Mouse (Mus musculus): ENCODE data around the gene Ces2g. TPM values are rescaled to one million over a fixed set of nuclear protein-coding genes. Genes with fewer than 3 reads are reported as not detected.

Ces2g gene
- polyA plus RNA-seq (2012; rRNA removed), result 13.9 and 23.2 TPM in 2 replicates

DNA sequence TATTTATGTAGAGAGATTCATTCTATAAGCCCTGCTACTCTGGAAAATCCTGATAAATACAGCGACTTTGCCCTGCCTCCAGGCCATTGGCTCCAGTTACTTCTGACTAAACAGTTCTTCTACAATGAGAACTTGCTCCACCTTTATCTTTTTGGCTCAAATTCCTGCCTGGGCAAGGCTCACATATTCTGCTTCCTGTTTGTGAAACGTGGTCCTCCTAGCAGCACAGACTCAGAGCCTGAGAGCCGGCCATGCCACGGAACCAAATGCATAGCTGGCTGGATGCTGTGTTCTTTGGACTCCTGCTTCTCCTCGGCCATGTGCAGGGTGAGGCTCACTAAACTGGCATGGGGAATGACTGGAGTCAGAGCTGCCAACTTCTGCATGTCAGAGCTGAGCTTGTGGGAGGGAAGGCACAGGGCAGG is at the start of gene Ces2g:
Gene Ces2g (plus strand): TSS at position 182 of the 425 bp plus-strand sequence.
- no peaks in the 10 kb centered on the region for H3K4me1 ChIP-seq (ENCODE audit: control insufficient read depth, insufficient read depth, low read length)
- TF ChIP-seq POLR2A (IDR thresholded peaks at IDR 0.05; ENCODE audit: borderline replicate concordance, extremely low read depth, low read depth, low read length), result no peak
- TF ChIP-seq CTCF (IDR thresholded peaks at IDR 0.05; ENCODE audit: insufficient read depth, low read length), result no peak
- 27% methylated on average over 5 of the region's 5 CpGs for WGBS
- peak; percentile 19 for DNase-seq
- peak within 1 kb of the TSS; percentile 10 for H3K4me3 ChIP-seq (replicated peaks; ENCODE audit: extremely low read depth, low read depth, low read length)

- H3K4me1 ChIP-seq (ENCODE audit: control insufficient read depth, insufficient read depth, low read length), result peaks cover 5% of the 10 kb centered on the region; the same call in 1 of the 2 replicates
- DNase-seq, result no peak
- 37% methylated on average over 5 of the region's 5 CpGs for WGBS
- no peak within 1 kb of the TSS for H3K4me3 ChIP-seq (replicated peaks; ENCODE audit: extremely low read depth, low read depth, low read length)
- TF ChIP-seq CTCF (IDR thresholded peaks at IDR 0.05; ENCODE audit: insufficient read depth, low read length), result no peak
- TF ChIP-seq POLR2A (IDR thresholded peaks at IDR 0.05; ENCODE audit: borderline replicate concordance, extremely low read depth, low read depth, low read length), result no peak
Observed at GRCm38 (mm10) chr8:104925972-104926596, 35.4 kb upstream of the Ces2g start, which contains the start of gene Ces2e. TSS of gene Ces2e (plus strand) at chr8:104926260.

- no peak for DNase-seq
- 86% methylated on average over 3 of the region's 3 CpGs for WGBS
- H3K4me3 ChIP-seq (replicated peaks; ENCODE audit: extremely low read depth, low read depth, low read length), result no peak overlapping the region
- H3K4me1 ChIP-seq (ENCODE audit: control insufficient read depth, insufficient read depth, low read length), result peaks cover 5% of the 10 kb centered on the region; the same call in 1 of the 2 replicates
- no peak for TF ChIP-seq POLR2A (IDR thresholded peaks at IDR 0.05; ENCODE audit: borderline replicate concordance, extremely low read depth, low read depth, low read length)
- TF ChIP-seq CTCF (IDR thresholded peaks at IDR 0.05; ENCODE audit: insufficient read depth, low read length), result no peak
Observed at GRCm38 (mm10) chr8:104927301-104927700, 34.2 kb upstream of the Ces2g start.

DNA sequence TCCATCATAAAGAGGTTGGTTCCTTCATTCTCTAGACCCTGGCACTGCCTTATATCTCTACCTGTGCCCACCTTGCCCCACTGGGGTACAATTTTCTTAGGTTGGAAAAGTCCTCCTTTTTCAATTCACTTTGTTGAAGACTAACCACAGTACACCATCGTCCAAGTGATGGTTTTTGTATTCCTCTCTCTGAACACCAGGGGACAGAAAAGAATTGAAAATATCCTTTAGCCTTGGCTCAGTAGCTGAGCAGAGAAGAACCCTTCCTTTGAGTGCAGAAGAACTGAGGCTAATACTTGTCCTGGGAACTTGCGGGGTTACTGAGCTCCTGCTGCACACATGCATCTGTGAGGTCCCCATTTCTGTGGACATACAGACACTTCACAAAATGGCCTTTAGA is 16.9 kb upstream of the Ces2g start:
- no peak overlapping the region for H3K4me3 ChIP-seq (replicated peaks; ENCODE audit: extremely low read depth, low read depth, low read length)
- TF ChIP-seq CTCF (IDR thresholded peaks at IDR 0.05; ENCODE audit: insufficient read depth, low read length) (no peak), POLR2A (IDR thresholded peaks at IDR 0.05; ENCODE audit: borderline replicate concordance, extremely low read depth, low read depth, low read length) (no peak)
- 74% methylated on average over 2 of the region's 2 CpGs for WGBS
- H3K4me1 ChIP-seq (ENCODE audit: control insufficient read depth, insufficient read depth, low read length), result no peaks in the 10 kb centered on the region
- DNase-seq, result no peak

DNA sequence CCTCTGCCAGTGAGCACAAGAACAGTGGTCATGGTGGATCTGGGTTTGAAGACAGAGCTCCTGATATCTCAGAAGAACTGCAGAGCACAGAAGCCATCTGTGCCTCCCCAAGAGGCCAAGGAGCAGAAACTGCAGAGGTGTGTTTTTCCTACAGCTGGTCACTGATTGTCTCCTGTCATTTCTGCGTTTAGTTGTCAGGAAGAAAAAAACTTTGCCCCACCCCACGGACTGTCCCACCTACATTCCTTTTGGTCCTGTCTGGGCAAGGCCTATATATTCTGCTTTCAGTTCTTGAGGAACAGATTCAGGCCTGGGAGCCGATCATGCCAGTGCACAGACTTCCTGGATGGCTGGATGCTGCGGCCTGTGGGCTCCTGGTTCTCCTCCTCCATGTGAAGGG is 14.5 kb upstream of the Ces2g start, which contains the start of gene Ces2f:
Gene Ces2f (plus strand): TSS at position 301 of the 400 bp plus-strand sequence.
- no peak within 1 kb of the TSS for H3K4me3 ChIP-seq (replicated peaks; ENCODE audit: extremely low read depth, low read depth, low read length)
- 66% methylated on average over 4 of the region's 4 CpGs for WGBS
- TF ChIP-seq POLR2A (IDR thresholded peaks at IDR 0.05; ENCODE audit: borderline replicate concordance, extremely low read depth, low read depth, low read length), result no peak
- TF ChIP-seq CTCF (IDR thresholded peaks at IDR 0.05; ENCODE audit: insufficient read depth, low read length), result no peak

DNA sequence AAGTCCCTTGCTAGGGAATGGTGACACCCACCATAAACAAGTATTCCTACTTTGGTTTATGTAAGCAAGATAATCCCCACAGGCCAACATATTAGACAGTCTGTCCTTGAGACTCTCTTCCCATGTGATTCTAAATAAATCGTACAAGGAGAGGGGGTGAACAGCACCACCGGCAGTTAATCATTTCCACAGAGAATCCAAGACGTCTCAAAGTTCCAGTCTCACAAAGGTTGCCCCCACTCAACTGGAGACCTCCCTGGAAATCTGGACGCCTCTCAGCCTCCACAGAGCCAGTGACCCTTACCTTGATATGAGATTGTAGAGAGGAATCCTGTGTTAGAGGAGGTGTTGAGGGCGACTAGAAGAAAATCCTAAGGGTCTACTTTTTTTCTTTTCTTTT is 12.5 kb upstream of the Ces2g start:
- TF ChIP-seq POLR2A (IDR thresholded peaks at IDR 0.05; ENCODE audit: borderline replicate concordance, extremely low read depth, low read depth, low read length) (no peak), CTCF (IDR thresholded peaks at IDR 0.05; ENCODE audit: insufficient read depth, low read length) (no peak)
- DNase-seq, result no peak
- Histone ChIP-seq H3K4me1 (ENCODE audit: control insufficient read depth, insufficient read depth, low read length) (no peaks in the 10 kb centered on the region), H3K4me3 (replicated peaks; ENCODE audit: extremely low read depth, low read depth, low read length) (no peak overlapping the region)
- 65% methylated on average over 5 of the region's 5 CpGs for WGBS

More for the DNA sequence above, 14.5 kb upstream of the Ces2g start, which contains the start of gene Ces2f:
- H3K4me1 ChIP-seq (ENCODE audit: control insufficient read depth, insufficient read depth, low read length), result no peaks in the 10 kb centered on the region
- no peak for DNase-seq

DNA sequence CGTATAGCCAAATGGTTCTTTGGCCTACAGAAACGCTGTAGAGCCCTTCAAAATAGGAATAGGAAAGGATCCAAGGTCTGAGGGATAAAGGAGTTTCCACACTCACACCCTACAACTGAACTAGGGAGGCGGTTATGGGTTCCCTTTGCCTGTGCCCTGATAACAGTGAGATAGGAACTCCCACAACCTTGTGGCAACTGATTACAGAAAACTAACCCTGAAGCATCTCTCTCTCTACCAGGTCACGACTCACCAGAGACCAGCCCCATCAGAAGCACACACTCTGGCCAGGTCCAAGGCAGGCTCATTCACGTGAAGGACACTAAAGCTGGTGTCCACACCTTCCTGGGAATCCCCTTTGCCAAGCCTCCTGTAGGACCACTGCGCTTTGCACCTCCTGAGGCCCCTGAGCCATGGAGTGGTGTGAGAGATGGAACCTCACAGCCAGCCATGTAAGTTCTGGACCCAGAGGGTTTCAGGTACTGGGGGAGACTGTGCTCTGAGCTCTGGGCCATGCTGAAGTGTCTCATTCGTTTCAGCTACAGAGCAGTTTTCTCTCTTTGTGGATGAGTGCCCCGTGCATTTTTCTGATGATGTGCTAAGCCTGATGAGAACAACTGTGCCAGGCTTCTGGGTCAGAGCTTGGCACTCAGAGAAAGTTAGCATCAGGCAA is 847 bp downstream of the Ces2g start:
- Histone ChIP-seq H3K4me3 (replicated peaks; ENCODE audit: extremely low read depth, low read depth, low read length) (no peak overlapping the region), H3K4me1 (ENCODE audit: control insufficient read depth, insufficient read depth, low read length) (no peaks in the 10 kb centered on the region)
- no peak for DNase-seq
- TF ChIP-seq CTCF (IDR thresholded peaks at IDR 0.05; ENCODE audit: insufficient read depth, low read length), result no peak
- WGBS, result 65% methylated on average over 8 of the region's 8 CpGs

DNA sequence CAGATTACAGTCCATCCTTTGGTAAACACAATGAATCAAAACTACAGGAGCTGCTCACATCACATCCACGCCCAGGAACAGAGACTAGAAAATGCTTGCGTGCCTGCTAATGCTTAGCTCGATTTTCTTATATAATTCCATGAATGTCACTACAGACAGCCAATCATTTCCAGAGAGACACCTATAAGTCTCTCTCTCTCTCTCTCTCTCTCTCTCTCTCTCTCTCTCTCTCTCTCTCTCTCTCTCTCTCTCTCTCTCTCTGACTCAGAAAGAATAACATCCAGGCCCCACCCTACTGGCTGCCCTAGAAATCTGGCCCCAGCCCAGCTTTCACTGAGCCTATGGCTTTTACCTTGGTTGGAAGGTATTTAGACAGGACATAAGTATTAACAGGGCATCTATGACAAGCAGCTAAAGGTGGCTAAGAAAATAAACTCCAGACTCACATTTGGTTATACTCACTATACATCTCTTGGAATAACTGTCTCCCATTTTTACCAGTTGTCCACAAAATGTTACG is 1.9 kb downstream of the Ces2g start:
- H3K4me1 ChIP-seq (ENCODE audit: control insufficient read depth, insufficient read depth, low read length), result no peaks in the 10 kb centered on the region
- TF ChIP-seq POLR2A (IDR thresholded peaks at IDR 0.05; ENCODE audit: borderline replicate concordance, extremely low read depth, low read depth, low read length), result no peak
- TF ChIP-seq CTCF (IDR thresholded peaks at IDR 0.05; ENCODE audit: insufficient read depth, low read length), result no peak
- WGBS, result 73% methylated on average over 4 of the region's 4 CpGs
- no peak overlapping the region for H3K4me3 ChIP-seq (replicated peaks; ENCODE audit: extremely low read depth, low read depth, low read length)
- DNase-seq, result no peak

- WGBS, result 86% methylated on average over 5 of the region's 5 CpGs
- TF ChIP-seq CTCF (IDR thresholded peaks at IDR 0.05; ENCODE audit: insufficient read depth, low read length), result no peak
- TF ChIP-seq POLR2A (IDR thresholded peaks at IDR 0.05; ENCODE audit: borderline replicate concordance, extremely low read depth, low read depth, low read length), result no peak
- Histone ChIP-seq H3K4me3 (replicated peaks; ENCODE audit: extremely low read depth, low read depth, low read length) (no peak overlapping the region), H3K4me1 (ENCODE audit: control insufficient read depth, insufficient read depth, low read length) (no peaks in the 10 kb centered on the region)
- no peak for DNase-seq
Observed at GRCm38 (mm10) chr8:104984126-104984525, 22.6 kb downstream of the Ces2g start.

Measured in lung, adult 2 months (tissue).